Mouse (Mus musculus) lung, postnatal 36 days (tissue): ENCODE measurements around the gene Git2.

Source experiments
- DNase-seq: peaks from one replicate; pipeline ENCODE4 v3.0.0; 2022; ENCODE audit warnings: mixed read lengths

The Git2 gene

GRCm38 (mm10) chr5:114680676-114681285 is 94.5 kb downstream of the Git2 start:
- peak; percentile 59 for DNase-seq

- DNase-seq: no peak
Observed at GRCm38 (mm10) chr5:114679841-114680591, 95.3 kb downstream of the Git2 start.
